Mouse (Mus musculus): ENCODE measurements around the gene Dtx3. TPM values are rescaled to one million over a fixed set of nuclear protein-coding genes. Genes with fewer than 3 reads are reported as not detected.

The Dtx3 gene
- polyA plus RNA-seq, 2 experiments, result 157 to 565 TPM

- no peak overlapping the region for H3K9ac ChIP-seq (ENCODE audit: low read depth, low read length, severe bottlenecking)
- ATAC-seq (ENCODE audit: low FRiP score, low read depth) (no peak), DNase-seq (ENCODE audit: low spot score) (no peak)
- H3K27me3 ChIP-seq (ENCODE audit: control insufficient read depth, insufficient read depth, low read length), result no peaks in the 10 kb centered on the region
- no peaks in the 10 kb centered on the region for H3K9me3 ChIP-seq (ENCODE audit: control insufficient read depth, low read length)
- H3K4me2 ChIP-seq (replicated peaks; ENCODE audit: low read depth, low read length, severe bottlenecking), result no peak overlapping the region
- H3K27ac ChIP-seq (replicated peaks; ENCODE audit: low read depth, low read length), result no peak overlapping the region
- H3K4me3 ChIP-seq (replicated peaks; ENCODE audit: low read length), result no peak overlapping the region
- WGBS, result 80% methylated on average over 5 of the region's 5 CpGs
- H3K4me1 ChIP-seq (ENCODE audit: control insufficient read depth, insufficient read depth, low read length), result no peaks in the 10 kb centered on the region
- no peaks in the 10 kb centered on the region for H3K36me3 ChIP-seq (ENCODE audit: control insufficient read depth, insufficient read depth, low read length)
- no peak for TF ChIP-seq POLR2A (IDR thresholded peaks at IDR 0.05; ENCODE audit: borderline replicate concordance, extremely low read depth, insufficient read depth, insufficient read length)
Observed at GRCm38 (mm10) chr10:127145303-127145702, 50.2 kb downstream of the Dtx3 start.

- Histone ChIP-seq H3K4me1 (ENCODE audit: control insufficient read depth, insufficient read depth, low read length) (no peaks in the 10 kb centered on the region), H3K9me3 (ENCODE audit: control insufficient read depth, low read length) (no peaks in the 10 kb centered on the region), H3K36me3 (ENCODE audit: control insufficient read depth, insufficient read depth, low read length) (no peaks in the 10 kb centered on the region), H3K9ac (ENCODE audit: low read depth, low read length, severe bottlenecking) (no peak overlapping the region), H3K27ac (replicated peaks; ENCODE audit: low read depth, low read length) (no peak overlapping the region), H3K4me2 (replicated peaks; ENCODE audit: low read depth, low read length, severe bottlenecking) (no peak overlapping the region), H3K27me3 (ENCODE audit: control insufficient read depth, insufficient read depth, low read length) (no peaks in the 10 kb centered on the region), H3K4me3 (replicated peaks; ENCODE audit: low read length) (no peak overlapping the region)
- no peak for TF ChIP-seq POLR2A (IDR thresholded peaks at IDR 0.05; ENCODE audit: borderline replicate concordance, extremely low read depth, insufficient read depth, insufficient read length)
- ATAC-seq (ENCODE audit: low FRiP score, low read depth), result no peak
- no peak for DNase-seq (ENCODE audit: low spot score)
- 91% methylated on average over 7 of the region's 7 CpGs for WGBS
Observed at GRCm38 (mm10) chr10:127144536-127144935, 51.0 kb downstream of the Dtx3 start.

GRCm38 (mm10) chr10:127143228-127143627, 52.3 kb downstream of the Dtx3 start:
- no peak overlapping the region for H3K4me2 ChIP-seq (replicated peaks; ENCODE audit: low read depth, low read length, severe bottlenecking)
- no peaks in the 10 kb centered on the region for H3K36me3 ChIP-seq (ENCODE audit: control insufficient read depth, insufficient read depth, low read length)
- no peaks in the 10 kb centered on the region for H3K27me3 ChIP-seq (ENCODE audit: control insufficient read depth, insufficient read depth, low read length)
- no peaks in the 10 kb centered on the region for H3K9me3 ChIP-seq (ENCODE audit: control insufficient read depth, low read length)
- H3K4me1 ChIP-seq (ENCODE audit: control insufficient read depth, insufficient read depth, low read length), result no peaks in the 10 kb centered on the region
- 79% methylated on average over 8 of the region's 8 CpGs for WGBS
- no peak for DNase-seq (ENCODE audit: low spot score)
- H3K4me3 ChIP-seq (replicated peaks; ENCODE audit: low read length), result no peak overlapping the region
- H3K9ac ChIP-seq (ENCODE audit: low read depth, low read length, severe bottlenecking), result no peak overlapping the region
- TF ChIP-seq POLR2A (IDR thresholded peaks at IDR 0.05; ENCODE audit: borderline replicate concordance, extremely low read depth, insufficient read depth, insufficient read length), result no peak
- ATAC-seq (ENCODE audit: low FRiP score, low read depth), result no peak
- no peak overlapping the region for H3K27ac ChIP-seq (replicated peaks; ENCODE audit: low read depth, low read length)

- H3K4me2 ChIP-seq (replicated peaks; ENCODE audit: low read depth, low read length, severe bottlenecking), result no peak overlapping the region
- H3K27me3 ChIP-seq (ENCODE audit: control insufficient read depth, insufficient read depth, low read length), result no peaks in the 10 kb centered on the region
- ATAC-seq (ENCODE audit: low FRiP score, low read depth) (no peak), DNase-seq (ENCODE audit: low spot score) (no peak)
- WGBS, result 76% methylated on average over 8 of the region's 8 CpGs
- TF ChIP-seq POLR2A (IDR thresholded peaks at IDR 0.05; ENCODE audit: borderline replicate concordance, extremely low read depth, insufficient read depth, insufficient read length), result no peak
- H3K36me3 ChIP-seq (ENCODE audit: control insufficient read depth, insufficient read depth, low read length), result no peaks in the 10 kb centered on the region
- H3K9ac ChIP-seq (ENCODE audit: low read depth, low read length, severe bottlenecking), result no peak overlapping the region
- no peak overlapping the region for H3K4me3 ChIP-seq (replicated peaks; ENCODE audit: low read length)
- no peaks in the 10 kb centered on the region for H3K4me1 ChIP-seq (ENCODE audit: control insufficient read depth, insufficient read depth, low read length)
- no peaks in the 10 kb centered on the region for H3K9me3 ChIP-seq (ENCODE audit: control insufficient read depth, low read length)
- H3K27ac ChIP-seq (replicated peaks; ENCODE audit: low read depth, low read length), result no peak overlapping the region
Observed at GRCm38 (mm10) chr10:127141500-127141899, 54.0 kb downstream of the Dtx3 start.

- WGBS, result 82% methylated on average over 11 of the region's 11 CpGs
- Histone ChIP-seq H3K9me3 (ENCODE audit: control insufficient read depth, low read length) (no peaks in the 10 kb centered on the region), H3K27me3 (ENCODE audit: control insufficient read depth, insufficient read depth, low read length) (no peaks in the 10 kb centered on the region), H3K9ac (ENCODE audit: low read depth, low read length, severe bottlenecking) (no peak overlapping the region), H3K4me2 (replicated peaks; ENCODE audit: low read depth, low read length, severe bottlenecking) (no peak overlapping the region), H3K4me3 (replicated peaks; ENCODE audit: low read length) (no peak overlapping the region), H3K36me3 (ENCODE audit: control insufficient read depth, insufficient read depth, low read length) (no peaks in the 10 kb centered on the region), H3K27ac (replicated peaks; ENCODE audit: low read depth, low read length) (no peak overlapping the region), H3K4me1 (ENCODE audit: control insufficient read depth, insufficient read depth, low read length) (no peaks in the 10 kb centered on the region)
- DNase-seq (ENCODE audit: low spot score) (no peak), ATAC-seq (ENCODE audit: low FRiP score, low read depth) (no peak)
- TF ChIP-seq POLR2A (IDR thresholded peaks at IDR 0.05; ENCODE audit: borderline replicate concordance, extremely low read depth, insufficient read depth, insufficient read length), result no peak
Observed at GRCm38 (mm10) chr10:127140971-127141370, 54.6 kb downstream of the Dtx3 start.

Other genes starting within 250 kb of the Dtx3 start
- gene Ctdsp2, start 217.0 kb downstream of the Dtx3 start, polyA plus RNA-seq (2012; rRNA removed), result 230 and 284 TPM in 2 replicates
- gene Ctdsp2, start 217.0 kb downstream of the Dtx3 start, polyA plus RNA-seq (2014; fragmentation: Nextera tagmentation; extraction: Ambion mirVana), result 143 and 153 TPM in 2 replicates
- 0.35 and 0.45 TPM in 2 replicates for gene Avil, start 195.0 kb downstream of the Dtx3 start, polyA plus RNA-seq (2012; rRNA removed)
- 0.22 and 0.28 TPM in 2 replicates for gene Avil, start 195.0 kb downstream of the Dtx3 start, polyA plus RNA-seq (2014; fragmentation: Nextera tagmentation; extraction: Ambion mirVana)
- gene Tsfm, start 164.9 kb downstream of the Dtx3 start, polyA plus RNA-seq (2012; rRNA removed), result 55.8 and 59.7 TPM in 2 replicates
- gene Tsfm, start 164.9 kb downstream of the Dtx3 start, polyA plus RNA-seq (2014; fragmentation: Nextera tagmentation; extraction: Ambion mirVana), result 65.2 and 69.0 TPM in 2 replicates
- gene Mettl1, start 154.3 kb downstream of the Dtx3 start, polyA plus RNA-seq (2012; rRNA removed), result 48.6 and 52.0 TPM in 2 replicates
- gene Mettl1, start 154.3 kb downstream of the Dtx3 start, polyA plus RNA-seq (2014; fragmentation: Nextera tagmentation; extraction: Ambion mirVana), result 59.1 and 71.3 TPM in 2 replicates
- 3.4 and 3.8 TPM in 2 replicates for gene Eef1akmt3, start 154.2 kb downstream of the Dtx3 start, polyA plus RNA-seq (2012; rRNA removed)
- 0.87 and 1.3 TPM in 2 replicates for gene Eef1akmt3, start 154.2 kb downstream of the Dtx3 start, polyA plus RNA-seq (2014; fragmentation: Nextera tagmentation; extraction: Ambion mirVana)
- gene Cyp27b1, start 147.5 kb downstream of the Dtx3 start, polyA plus RNA-seq (2012; rRNA removed), result 1.1 and 1.5 TPM in 2 replicates
- gene Cyp27b1, start 147.5 kb downstream of the Dtx3 start, polyA plus RNA-seq (2014; fragmentation: Nextera tagmentation; extraction: Ambion mirVana), result 0.19 and 0.53 TPM in 2 replicates
- 8.6 and 9.8 TPM in 2 replicates for gene March9, start 135.5 kb downstream of the Dtx3 start, polyA plus RNA-seq (2012; rRNA removed)
- 2.7 and 3.1 TPM in 2 replicates for gene March9, start 135.5 kb downstream of the Dtx3 start, polyA plus RNA-seq (2014; fragmentation: Nextera tagmentation; extraction: Ambion mirVana)
- gene Cdk4, start 132.2 kb downstream of the Dtx3 start, polyA plus RNA-seq (2012; rRNA removed), result 1,132 and 1,227 TPM in 2 replicates
- gene Cdk4, start 132.2 kb downstream of the Dtx3 start, polyA plus RNA-seq (2014; fragmentation: Nextera tagmentation; extraction: Ambion mirVana), result 1,659 and 1,732 TPM in 2 replicates
- gene Tspan31, start 125.5 kb downstream of the Dtx3 start, polyA plus RNA-seq (2012; rRNA removed), result 124 and 164 TPM in 2 replicates
- 58.3 and 72.1 TPM in 2 replicates for gene Tspan31, start 125.5 kb downstream of the Dtx3 start, polyA plus RNA-seq (2014; fragmentation: Nextera tagmentation; extraction: Ambion mirVana)
- 5.3 and 6.0 TPM in 2 replicates for gene Agap2, start 120.4 kb downstream of the Dtx3 start, polyA plus RNA-seq (2012; rRNA removed)
- gene Agap2, start 120.4 kb downstream of the Dtx3 start, polyA plus RNA-seq (2014; fragmentation: Nextera tagmentation; extraction: Ambion mirVana), result 0.32 and 0.57 TPM in 2 replicates
- gene Os9, start 74.6 kb downstream of the Dtx3 start, polyA plus RNA-seq (2012; rRNA removed), result 60.6 and 61.0 TPM in 2 replicates
- gene Os9, start 74.6 kb downstream of the Dtx3 start, polyA plus RNA-seq (2014; fragmentation: Nextera tagmentation; extraction: Ambion mirVana), result 54.7 and 57.6 TPM in 2 replicates
- 12.1 and 15.0 TPM in 2 replicates for gene B4galnt1, start 30.5 kb downstream of the Dtx3 start, polyA plus RNA-seq (2012; rRNA removed)
- 10.8 and 11.8 TPM in 2 replicates for gene B4galnt1, start 30.5 kb downstream of the Dtx3 start, polyA plus RNA-seq (2014; fragmentation: Nextera tagmentation; extraction: Ambion mirVana)
- 2.9 and 3.7 TPM in 2 replicates for gene Slc26a10, start 15.1 kb downstream of the Dtx3 start, polyA plus RNA-seq (2012; rRNA removed)
- 0.81 and 1.2 TPM in 2 replicates for gene Slc26a10, start 15.1 kb downstream of the Dtx3 start, polyA plus RNA-seq (2014; fragmentation: Nextera tagmentation; extraction: Ambion mirVana)
- 228 and 246 TPM in 2 replicates for gene Arhgef25, start 5.6 kb downstream of the Dtx3 start, polyA plus RNA-seq (2012; rRNA removed)
- gene Arhgef25, start 5.6 kb downstream of the Dtx3 start, polyA plus RNA-seq (2014; fragmentation: Nextera tagmentation; extraction: Ambion mirVana), result 86.8 and 113 TPM in 2 replicates
- 33.1 and 37.5 TPM in 2 replicates for gene Pip4k2c, start 15.9 kb upstream of the Dtx3 start, polyA plus RNA-seq (2012; rRNA removed)
- 22.0 and 23.3 TPM in 2 replicates for gene Pip4k2c, start 15.9 kb upstream of the Dtx3 start, polyA plus RNA-seq (2014; fragmentation: Nextera tagmentation; extraction: Ambion mirVana)
- 9.4 and 9.7 TPM in 2 replicates for gene Kif5a, start 67.6 kb upstream of the Dtx3 start, polyA plus RNA-seq (2012; rRNA removed)
- gene Kif5a, start 67.6 kb upstream of the Dtx3 start, polyA plus RNA-seq (2014; fragmentation: Nextera tagmentation; extraction: Ambion mirVana), result 2.8 and 3.5 TPM in 2 replicates
- 221 and 240 TPM in 2 replicates for gene Dctn2, start 70.6 kb upstream of the Dtx3 start, polyA plus RNA-seq (2012; rRNA removed)
- 168 and 178 TPM in 2 replicates for gene Dctn2, start 70.6 kb upstream of the Dtx3 start, polyA plus RNA-seq (2014; fragmentation: Nextera tagmentation; extraction: Ambion mirVana)
- gene Mbd6, start 93.3 kb upstream of the Dtx3 start, polyA plus RNA-seq (2012; rRNA removed), result 68.1 and 86.6 TPM in 2 replicates
- gene Mbd6, start 93.3 kb upstream of the Dtx3 start, polyA plus RNA-seq (2014; fragmentation: Nextera tagmentation; extraction: Ambion mirVana), result 19.9 and 20.7 TPM in 2 replicates
- 78.5 and 79.8 TPM in 2 replicates for gene Mars, start 116.1 kb upstream of the Dtx3 start, polyA plus RNA-seq (2012; rRNA removed)
- gene Mars, start 116.1 kb upstream of the Dtx3 start, polyA plus RNA-seq (2014; fragmentation: Nextera tagmentation; extraction: Ambion mirVana), result 113 and 114 TPM in 2 replicates
- gene Arhgap9, start 126.2 kb upstream of the Dtx3 start, polyA plus RNA-seq (2012; rRNA removed), result 5.5 and 5.8 TPM in 2 replicates
- gene Arhgap9, start 126.2 kb upstream of the Dtx3 start, polyA plus RNA-seq (2014; fragmentation: Nextera tagmentation; extraction: Ambion mirVana), result 5.6 and 7.5 TPM in 2 replicates
- gene Gli1, start 146.2 kb upstream of the Dtx3 start, polyA plus RNA-seq (2012; rRNA removed), result 118 and 157 TPM in 2 replicates
- 16.4 and 19.9 TPM in 2 replicates for gene Gli1, start 146.2 kb upstream of the Dtx3 start, polyA plus RNA-seq (2014; fragmentation: Nextera tagmentation; extraction: Ambion mirVana)
- 0.01 TPM in 1 of 2 replicates, not detected in the other for gene Inhbe, start 158.7 kb upstream of the Dtx3 start, polyA plus RNA-seq (2012; rRNA removed)
- gene Inhbe, start 158.7 kb upstream of the Dtx3 start, polyA plus RNA-seq (2014; fragmentation: Nextera tagmentation; extraction: Ambion mirVana), result not detected in 2 replicates
- not detected in 2 replicates for gene Inhbc, start 174.7 kb upstream of the Dtx3 start, polyA plus RNA-seq (2012; rRNA removed)
- not detected in 2 replicates for gene Inhbc, start 174.7 kb upstream of the Dtx3 start, polyA plus RNA-seq (2014; fragmentation: Nextera tagmentation; extraction: Ambion mirVana)
- 58.0 and 85.5 TPM in 2 replicates for gene R3hdm2, start 184.6 kb upstream of the Dtx3 start, polyA plus RNA-seq (2012; rRNA removed)
- gene R3hdm2, start 184.6 kb upstream of the Dtx3 start, polyA plus RNA-seq (2014; fragmentation: Nextera tagmentation; extraction: Ambion mirVana), result 38.3 and 39.5 TPM in 2 replicates

All from limb, embryonic 14.5 days (tissue).